Mouse (Mus musculus): Measurements from ENCODE around the gene Hfe. TPM values are rescaled to one million over a fixed set of nuclear protein-coding genes. Genes with fewer than 3 reads are reported as not detected.
"Not testable (repeated sequence)": the region's sequence is repeated elsewhere in the genome, so short reads cannot be mapped to it uniquely, and the experiment has no call there.

Gene Hfe
- polyA plus RNA-seq, 1 experiment from 2014 or later, result 6.8 TPM

GRCm38 (mm10) chr13:23729706-23730105 is 19.1 kb upstream of the Hfe start:
- Histone ChIP-seq H3K4me3 (ENCODE audit: low read depth, low read length) (no peak overlapping the region), H3K9ac (replicated peaks; ENCODE audit: low read depth, low read length) (no peak overlapping the region), H3K4me2 (replicated peaks; ENCODE audit: low read depth, low read length) (no peak overlapping the region), H3K4me1 (ENCODE audit: control insufficient read depth, insufficient read depth, low read length) (no peaks in the 10 kb centered on the region), H3K27me3 (ENCODE audit: control insufficient read depth, insufficient read depth, low read length) (no peaks in the 10 kb centered on the region), H3K9me3 (ENCODE audit: control insufficient read depth, low read depth, low read length) (no peaks in the 10 kb centered on the region), H3K36me3 (ENCODE audit: control insufficient read depth, insufficient read depth, low read length) (no peaks in the 10 kb centered on the region), H3K27ac (ENCODE audit: low read length) (no peak overlapping the region)
- ATAC-seq (ENCODE audit: insufficient number of reproducible peaks, insufficient read depth, low FRiP score, low read depth), result no peak
- WGBS, result 91% methylated on average over 5 of the region's 5 CpGs

- 90% methylated on average over 9 of the region's 9 CpGs for WGBS
- Histone ChIP-seq H3K27ac (ENCODE audit: low read length) (no peak overlapping the region), H3K4me1 (ENCODE audit: control insufficient read depth, insufficient read depth, low read length) (no peaks in the 10 kb centered on the region), H3K9ac (replicated peaks; ENCODE audit: low read depth, low read length) (no peak overlapping the region), H3K36me3 (ENCODE audit: control insufficient read depth, insufficient read depth, low read length) (no peaks in the 10 kb centered on the region), H3K27me3 (ENCODE audit: control insufficient read depth, insufficient read depth, low read length) (no peaks in the 10 kb centered on the region), H3K4me3 (ENCODE audit: low read depth, low read length) (no peak overlapping the region), H3K4me2 (replicated peaks; ENCODE audit: low read depth, low read length) (no peak overlapping the region), H3K9me3 (ENCODE audit: control insufficient read depth, low read depth, low read length) (no peaks in the 10 kb centered on the region)
- ATAC-seq (ENCODE audit: insufficient number of reproducible peaks, insufficient read depth, low FRiP score, low read depth), result no peak
These were observed 18.5 kb upstream of the Hfe start for GRCm38 (mm10) chr13:23729192-23729525.

GRCm38 (mm10) chr13:23728472-23729191 is 18.0 kb upstream of the Hfe start:
- no peaks in the 10 kb centered on the region for H3K9me3 ChIP-seq (ENCODE audit: control insufficient read depth, low read depth, low read length)

GRCm38 (mm10) chr13:23725213-23725612 is 14.6 kb upstream of the Hfe start:
- H3K4me1 ChIP-seq (ENCODE audit: control insufficient read depth, insufficient read depth, low read length), result no peaks in the 10 kb centered on the region
- no peak overlapping the region for H3K4me2 ChIP-seq (replicated peaks; ENCODE audit: low read depth, low read length)
- no peak overlapping the region for H3K27ac ChIP-seq (ENCODE audit: low read length)
- H3K36me3 ChIP-seq (ENCODE audit: control insufficient read depth, insufficient read depth, low read length), result no peaks in the 10 kb centered on the region
- no peaks in the 10 kb centered on the region for H3K27me3 ChIP-seq (ENCODE audit: control insufficient read depth, insufficient read depth, low read length)
- no peaks in the 10 kb centered on the region for H3K9me3 ChIP-seq (ENCODE audit: control insufficient read depth, low read depth, low read length)
- ATAC-seq (ENCODE audit: insufficient number of reproducible peaks, insufficient read depth, low FRiP score, low read depth), result no peak
- no peak overlapping the region for H3K4me3 ChIP-seq (ENCODE audit: low read depth, low read length)
- 40% methylated on average over 1 of the region's 1 CpGs for WGBS
- no peak overlapping the region for H3K9ac ChIP-seq (replicated peaks; ENCODE audit: low read depth, low read length)

More at GRCm38 (mm10) chr13:23728472-23729191, 18.0 kb upstream of the Hfe start:
- WGBS, result 91% methylated on average over 18 of the region's 18 CpGs
- no peak overlapping the region for H3K9ac ChIP-seq (replicated peaks; ENCODE audit: low read depth, low read length)
- no peaks in the 10 kb centered on the region for H3K36me3 ChIP-seq (ENCODE audit: control insufficient read depth, insufficient read depth, low read length)
- ATAC-seq (ENCODE audit: insufficient number of reproducible peaks, insufficient read depth, low FRiP score, low read depth), result no peak
- H3K27me3 ChIP-seq (ENCODE audit: control insufficient read depth, insufficient read depth, low read length), result no peaks in the 10 kb centered on the region
- no peaks in the 10 kb centered on the region for H3K4me1 ChIP-seq (ENCODE audit: control insufficient read depth, insufficient read depth, low read length)
- no peak overlapping the region for H3K4me3 ChIP-seq (ENCODE audit: low read depth, low read length)
- H3K4me2 ChIP-seq (replicated peaks; ENCODE audit: low read depth, low read length), result no peak overlapping the region
- H3K27ac ChIP-seq (ENCODE audit: low read length), result no peak overlapping the region

- WGBS, result 69% methylated on average over 4 of the region's 4 CpGs
- H3K4me3 ChIP-seq (ENCODE audit: low read depth, low read length), result no peak overlapping the region
- H3K4me2 ChIP-seq (replicated peaks; ENCODE audit: low read depth, low read length), result no peak overlapping the region
- H3K27me3 ChIP-seq (ENCODE audit: control insufficient read depth, insufficient read depth, low read length), result no peaks in the 10 kb centered on the region
- no peaks in the 10 kb centered on the region for H3K36me3 ChIP-seq (ENCODE audit: control insufficient read depth, insufficient read depth, low read length)
- H3K4me1 ChIP-seq (ENCODE audit: control insufficient read depth, insufficient read depth, low read length), result no peaks in the 10 kb centered on the region
- no peak for ATAC-seq (ENCODE audit: insufficient number of reproducible peaks, insufficient read depth, low FRiP score, low read depth)
- H3K9ac ChIP-seq (replicated peaks; ENCODE audit: low read depth, low read length), result no peak overlapping the region
- no peak overlapping the region for H3K27ac ChIP-seq (ENCODE audit: low read length)
- H3K9me3 ChIP-seq (ENCODE audit: control insufficient read depth, low read depth, low read length), result no peaks in the 10 kb centered on the region
These were observed 13.6 kb upstream of the Hfe start for GRCm38 (mm10) chr13:23724239-23724638.

- ATAC-seq (ENCODE audit: insufficient number of reproducible peaks, insufficient read depth, low FRiP score, low read depth); H3K9me3 ChIP-seq (ENCODE audit: control insufficient read depth, low read depth, low read length); H3K4me2 ChIP-seq (replicated peaks; ENCODE audit: low read depth, low read length); H3K36me3 ChIP-seq (ENCODE audit: control insufficient read depth, insufficient read depth, low read length); H3K4me3 ChIP-seq (ENCODE audit: low read depth, low read length); H3K27me3 ChIP-seq (ENCODE audit: control insufficient read depth, insufficient read depth, low read length); H3K27ac ChIP-seq (ENCODE audit: low read length); H3K4me1 ChIP-seq (ENCODE audit: control insufficient read depth, insufficient read depth, low read length); H3K9ac ChIP-seq (replicated peaks; ENCODE audit: low read depth, low read length): not testable (repeated sequence)
- 15% methylated on average over 2 of the region's 2 CpGs for WGBS
These were observed 7.1 kb upstream of the Hfe start for GRCm38 (mm10) chr13:23717593-23718245.

GRCm38 (mm10) chr13:23717176-23717575 is 6.5 kb upstream of the Hfe start:
- WGBS, result 51% methylated on average over 11 of the region's 11 CpGs
- Histone ChIP-seq H3K27me3 (ENCODE audit: control insufficient read depth, insufficient read depth, low read length) (no peaks in the 10 kb centered on the region), H3K9me3 (ENCODE audit: control insufficient read depth, low read depth, low read length) (no peaks in the 10 kb centered on the region), H3K9ac (replicated peaks; ENCODE audit: low read depth, low read length) (no peak overlapping the region), H3K4me3 (ENCODE audit: low read depth, low read length) (no peak overlapping the region), H3K36me3 (ENCODE audit: control insufficient read depth, insufficient read depth, low read length) (no peaks in the 10 kb centered on the region), H3K4me1 (ENCODE audit: control insufficient read depth, insufficient read depth, low read length) (no peaks in the 10 kb centered on the region), H3K4me2 (replicated peaks; ENCODE audit: low read depth, low read length) (no peak overlapping the region), H3K27ac (ENCODE audit: low read length) (no peak overlapping the region)
- no peak for ATAC-seq (ENCODE audit: insufficient number of reproducible peaks, insufficient read depth, low FRiP score, low read depth)

- Histone ChIP-seq H3K9me3 (ENCODE audit: control insufficient read depth, low read depth, low read length) (no peaks in the 10 kb centered on the region), H3K4me2 (replicated peaks; ENCODE audit: low read depth, low read length) (no peak overlapping the region), H3K27ac (ENCODE audit: low read length) (no peak overlapping the region), H3K4me1 (ENCODE audit: control insufficient read depth, insufficient read depth, low read length) (no peaks in the 10 kb centered on the region), H3K27me3 (ENCODE audit: control insufficient read depth, insufficient read depth, low read length) (no peaks in the 10 kb centered on the region), H3K4me3 (ENCODE audit: low read depth, low read length) (no peak overlapping the region), H3K36me3 (ENCODE audit: control insufficient read depth, insufficient read depth, low read length) (no peaks in the 10 kb centered on the region), H3K9ac (replicated peaks; ENCODE audit: low read depth, low read length) (no peak overlapping the region)
- 86% methylated on average over 5 of the region's 5 CpGs for WGBS
- ATAC-seq (ENCODE audit: insufficient number of reproducible peaks, insufficient read depth, low FRiP score, low read depth), result no peak
These were observed 5.8 kb upstream of the Hfe start for GRCm38 (mm10) chr13:23716261-23717042.
